ENCODE assay signal across 16 mouse cellular contexts in the genomic region with DNA sequence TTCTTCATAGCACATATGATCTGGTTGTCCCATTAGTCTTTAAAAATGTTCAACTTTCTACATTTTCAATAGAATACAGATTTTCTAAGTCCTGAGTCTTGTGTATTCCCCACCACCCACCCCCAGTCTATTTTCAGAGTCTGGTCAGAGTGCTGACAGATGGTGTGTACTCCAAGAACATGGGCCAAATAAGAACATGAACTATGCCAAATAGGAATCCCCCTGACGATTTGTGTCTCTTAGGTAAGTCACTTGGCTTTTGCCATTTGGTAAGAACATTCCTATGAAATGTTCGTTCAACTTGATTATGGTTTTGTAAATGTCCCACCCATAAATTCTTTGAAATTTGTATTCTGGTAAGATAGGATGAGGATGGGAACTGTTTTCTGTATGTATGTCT. TPM values are rescaled to one million over a fixed set of nuclear protein-coding genes. Genes with fewer than 3 reads are reported as not detected.
"Had no signal": no experiment of that assay in that cellular context is flagged by ENCODE, and none has a peak within 500 bp of the region (broad histone marks: within the 10 kb centered on the region; RNA-seq: fewer than 3 reads in every experiment).

No protein-coding gene starts in this region.

- H3K27ac ChIP-seq: lung, embryonic 15.5 days; macrophage; midbrain, embryonic 13.5 days; midbrain, embryonic 15.5 days; neural tube, embryonic 12.5 days; stomach, embryonic 15.5 days; stomach, postnatal 0 days had no signal

- DNase-seq: lung, adult 2 months; lung, postnatal 14 days; lung, postnatal 36 days; right cerebral cortex, postnatal 14 days; thymus, adult 2 months; thymus, postnatal 25 days; thymus, postnatal 4 days had no signal

- H3K4me1 ChIP-seq: lung, embryonic 15.5 days; megakaryocyte, embryonic 14.5 days; neural tube, embryonic 12.5 days; stomach, embryonic 15.5 days had no signal

- H3K4me3 ChIP-seq: lung, embryonic 15.5 days; megakaryocyte, embryonic 14.5 days; midbrain, embryonic 13.5 days; midbrain, embryonic 15.5 days; neural tube, embryonic 12.5 days; stomach, embryonic 15.5 days had no signal

RNA-seq across cellular contexts. Expression of a gene that starts 33.8 kb away (rescaled TPM):
- total RNA-seq: megakaryocyte progenitor cell, adult 5-6 weeks had no signal
